Mouse (Mus musculus) testis, adult 2 months (tissue): ENCODE measurements around the gene Kdm1a. TPM values are rescaled to one million over a fixed set of nuclear protein-coding genes. Genes with fewer than 3 reads are reported as not detected.

Source experiments
- H3K27ac ChIP-seq: fragments of 200-500 bp; 2 replicates; pipeline ENCODE4 v1.5.1; 2012; ENCODE audit warnings: low read depth, low read length; ENCODE audit not compliant: control insufficient read depth, insufficient read depth
- H3K27me3 ChIP-seq: fragments of 200-500 bp; 2 replicates; pipeline ENCODE4 v1.6.1; 2012; ENCODE audit warnings: mild to moderate bottlenecking, low read length, moderate library complexity; ENCODE audit not compliant: control insufficient read depth, insufficient read depth
- H3K36me3 ChIP-seq: fragments of 200-500 bp; 2 replicates; pipeline ENCODE4 v1.6.1; 2012; ENCODE audit warnings: mild to moderate bottlenecking, low read length; ENCODE audit not compliant: control insufficient read depth, insufficient read depth
- H3K4me1 ChIP-seq: fragments of 200-500 bp; 2 replicates; pipeline ENCODE4 v1.6.1; 2012; ENCODE audit warnings: low read length; ENCODE audit not compliant: control insufficient read depth, insufficient read depth
- H3K4me3 ChIP-seq: fragments of 200-500 bp; 2 replicates; pipeline ENCODE4 v1.5.1; 2012; ENCODE audit warnings: low read depth, mild to moderate bottlenecking, low read length, moderate library complexity, mixed read lengths; ENCODE audit not compliant: control insufficient read depth
- CTCF ChIP-seq: fragments of 200-500 bp; IDR thresholded peaks from 2 replicates; pipeline ENCODE4 v1.5.1; 2012; ENCODE audit warnings: low read depth, mild to moderate bottlenecking, inconsistent platforms, low read length, moderate library complexity; ENCODE audit not compliant: control insufficient read depth, insufficient read depth, insufficient replicate concordance
- POLR2A ChIP-seq: fragments of 200-500 bp; IDR thresholded peaks from 2 replicates; pipeline ENCODE4 v1.6.1; 2012; ENCODE audit warnings: low read depth, mild to moderate bottlenecking, inconsistent platforms, low read length, moderate library complexity; ENCODE audit not compliant: control insufficient read depth
- polyA plus RNA-seq: library from polyadenylated mRNA; depleted of rRNA; stranded (reverse); fragments of >200 nt; gene quantifications from 2 replicates; pipeline ENCODE4 v1.2.3, GENCODE M21; 2012

Gene Kdm1a
- polyA plus RNA-seq, 1 experiment: 46.7 TPM

DNA sequence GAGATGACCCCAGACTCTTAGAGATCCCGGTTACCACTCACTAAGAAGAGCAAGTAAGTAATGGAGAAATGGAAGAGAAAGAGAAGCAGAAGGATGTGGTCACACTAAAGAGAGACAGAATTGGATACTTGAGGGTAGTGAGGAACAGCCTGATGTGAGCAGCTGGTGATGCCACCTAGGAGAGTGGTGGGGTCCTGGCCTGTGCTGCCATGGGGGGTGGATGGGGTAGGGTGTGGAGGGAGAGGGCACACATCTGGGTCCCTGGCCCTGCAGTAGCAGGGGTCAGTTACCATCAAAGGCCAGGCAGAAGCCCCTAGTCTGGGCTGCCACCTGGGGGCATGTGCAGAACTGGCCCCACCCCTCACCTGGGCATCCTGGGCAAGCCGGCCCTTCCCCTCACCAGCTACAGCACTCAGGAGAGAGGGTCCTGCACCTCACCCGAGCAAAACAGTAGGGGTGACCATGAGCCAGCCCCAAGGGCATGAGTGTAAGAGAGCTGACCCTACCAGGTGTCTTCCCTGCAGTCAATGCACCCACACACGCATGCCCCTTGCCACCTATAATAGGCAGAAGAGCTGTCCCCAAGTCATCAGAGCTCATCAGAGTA, 15.2 kb downstream of the Kdm1a start:
- Histone ChIP-seq H3K4me1 (no peaks in the 10 kb centered on the region; the same call in 1 of the 2 replicates), H3K4me3 (no peak overlapping the region), H3K27me3 (no peaks in the 10 kb centered on the region), H3K36me3 (no peaks in the 10 kb centered on the region), H3K27ac (no peak overlapping the region)
- TF ChIP-seq POLR2A: no peak
- TF ChIP-seq CTCF: no peak

DNA sequence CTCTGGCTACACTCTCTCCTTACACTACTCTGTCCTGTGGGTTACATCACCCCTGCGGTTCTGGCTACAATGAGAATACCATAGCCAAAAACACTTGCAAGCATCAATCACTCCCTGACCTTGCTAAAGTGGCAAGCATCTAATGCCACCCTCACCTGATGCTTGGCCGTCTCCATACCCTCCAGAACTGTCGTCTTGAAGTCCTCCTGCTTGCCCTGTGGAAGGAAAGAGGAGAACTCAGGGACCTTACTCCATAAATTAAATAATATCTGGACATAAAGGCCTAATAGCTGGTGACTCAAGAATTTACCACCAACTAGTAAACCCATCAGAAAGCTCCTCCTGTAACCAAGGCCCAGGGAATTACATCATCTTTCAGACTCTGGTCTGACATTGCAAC, 20.6 kb downstream of the Kdm1a start:
- Histone ChIP-seq H3K27ac (no peak overlapping the region), H3K27me3 (no peaks in the 10 kb centered on the region), H3K4me1 (no peaks in the 10 kb centered on the region; the same call in 1 of the 2 replicates), H3K4me3 (no peak overlapping the region), H3K36me3 (no peaks in the 10 kb centered on the region)
- no peak for TF ChIP-seq CTCF
- TF ChIP-seq POLR2A: no peak

DNA sequence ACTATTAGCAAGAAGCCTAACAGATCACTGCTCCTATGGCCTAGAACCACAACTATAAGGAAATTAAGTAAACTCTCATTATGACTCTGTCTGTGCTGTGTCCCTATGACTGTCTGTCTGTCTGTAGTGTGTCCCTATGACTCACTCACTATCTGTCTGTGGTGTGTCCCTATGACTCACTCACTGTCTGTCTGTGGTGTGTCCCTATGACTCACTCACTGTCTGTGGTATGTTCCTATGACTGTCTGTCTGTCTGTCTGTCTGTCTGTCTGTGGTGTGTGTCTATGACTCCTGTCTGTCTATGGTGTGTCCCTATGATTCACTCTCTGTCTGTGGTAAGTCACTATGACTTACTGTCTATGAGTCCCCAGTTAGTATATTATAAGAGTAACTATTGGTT, 32.5 kb downstream of the Kdm1a start:
- H3K27me3 ChIP-seq: no peaks in the 10 kb centered on the region
- H3K27ac ChIP-seq: no peak overlapping the region
- no peak for TF ChIP-seq CTCF
- no peak for TF ChIP-seq POLR2A
- H3K4me3 ChIP-seq: no peak overlapping the region
- peaks cover 1% of the 10 kb centered on the region; the same call in 1 of the 2 replicates for H3K36me3 ChIP-seq
- H3K4me1 ChIP-seq: no peaks in the 10 kb centered on the region

DNA sequence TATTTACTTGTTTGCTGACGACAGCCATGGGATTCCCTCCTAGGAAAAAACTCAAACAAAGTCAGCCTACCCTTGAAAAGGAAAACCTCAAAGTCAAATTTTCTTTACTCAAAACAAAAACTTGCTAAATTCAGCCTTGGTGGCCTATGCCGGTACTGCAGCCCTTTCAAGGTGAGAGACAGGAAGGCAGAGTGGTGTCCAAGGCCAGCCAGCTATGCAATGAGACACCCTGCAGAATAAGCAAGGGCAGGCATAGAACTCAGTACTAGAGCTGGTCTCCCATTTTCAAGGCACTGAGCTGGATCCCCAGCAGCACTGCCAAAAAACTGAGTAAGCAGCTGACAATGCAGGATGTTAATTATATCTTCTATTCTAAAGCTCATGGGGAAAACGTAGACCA, 33.9 kb downstream of the Kdm1a start:
- H3K4me3 ChIP-seq: no peak overlapping the region
- no peak for TF ChIP-seq POLR2A
- TF ChIP-seq CTCF: no peak
- no peaks in the 10 kb centered on the region for H3K27me3 ChIP-seq
- H3K27ac ChIP-seq: no peak overlapping the region
- peaks cover 1% of the 10 kb centered on the region; the same call in 1 of the 2 replicates for H3K36me3 ChIP-seq
- no peaks in the 10 kb centered on the region for H3K4me1 ChIP-seq

DNA sequence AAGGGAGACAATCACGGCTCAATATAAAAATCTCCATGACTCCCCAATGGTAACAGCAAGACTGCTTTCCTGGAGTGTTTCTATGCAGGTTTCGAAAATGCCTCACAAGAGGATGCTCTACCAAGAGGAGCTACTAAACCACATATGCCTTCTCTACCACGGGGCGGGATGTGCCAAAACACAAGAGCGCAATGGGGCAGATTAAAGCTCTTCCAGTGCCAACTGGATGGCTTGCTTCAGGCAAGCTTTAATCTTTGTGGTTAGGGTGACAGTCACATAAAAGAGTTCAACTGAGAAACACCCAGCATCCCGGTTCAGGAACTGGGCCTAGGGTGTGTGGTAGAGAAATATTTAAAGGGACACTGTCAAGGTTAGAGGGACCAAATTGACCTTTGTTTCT, 39.8 kb downstream of the Kdm1a start:
- H3K27ac ChIP-seq: no peak overlapping the region
- H3K36me3 ChIP-seq: peaks cover 3% of the 10 kb centered on the region; the same call in 1 of the 2 replicates
- no peaks in the 10 kb centered on the region for H3K4me1 ChIP-seq
- H3K27me3 ChIP-seq: no peaks in the 10 kb centered on the region
- H3K4me3 ChIP-seq: no peak overlapping the region
- TF ChIP-seq CTCF (no peak), POLR2A (no peak)

DNA sequence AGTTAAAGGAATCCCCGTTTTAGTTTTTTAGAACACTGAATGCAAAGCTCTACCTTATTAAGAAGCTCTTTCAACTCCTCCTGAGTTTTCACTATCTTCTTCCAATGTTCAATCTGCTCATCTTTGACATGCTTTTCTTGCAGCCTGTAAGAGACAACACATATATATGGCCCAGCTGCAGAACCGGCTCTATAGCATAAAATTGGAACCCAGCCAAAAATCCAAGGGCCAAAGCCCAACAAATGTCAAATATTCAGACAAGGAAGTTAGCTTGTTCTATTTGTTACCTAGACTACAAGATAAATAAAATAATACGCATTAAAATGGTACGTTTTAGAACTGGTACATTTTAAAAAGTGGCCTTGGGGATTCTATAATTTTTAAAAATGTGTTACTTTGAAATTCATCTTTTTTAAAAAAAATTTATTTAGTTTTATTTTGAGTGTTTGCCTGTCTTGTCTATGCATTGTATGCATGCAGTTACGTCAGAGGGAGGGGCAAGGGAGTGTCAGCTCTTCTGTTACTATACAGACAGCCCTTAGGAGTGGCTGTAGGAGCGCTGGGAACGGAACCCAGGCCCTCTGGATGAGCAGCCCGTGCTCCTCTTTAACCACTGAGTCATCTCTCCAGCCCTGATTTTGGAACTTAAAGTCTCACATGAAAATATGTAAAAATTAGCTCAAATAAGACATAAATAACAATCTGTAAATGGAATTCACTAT, 42.1 kb downstream of the Kdm1a start:
- Histone ChIP-seq H3K4me1 (no peaks in the 10 kb centered on the region), H3K4me3 (no peak overlapping the region), H3K27me3 (no peaks in the 10 kb centered on the region), H3K36me3 (peaks cover 3% of the 10 kb centered on the region; the same call in 1 of the 2 replicates), H3K27ac (no peak overlapping the region)
- TF ChIP-seq CTCF (no peak), POLR2A (no peak)

DNA sequence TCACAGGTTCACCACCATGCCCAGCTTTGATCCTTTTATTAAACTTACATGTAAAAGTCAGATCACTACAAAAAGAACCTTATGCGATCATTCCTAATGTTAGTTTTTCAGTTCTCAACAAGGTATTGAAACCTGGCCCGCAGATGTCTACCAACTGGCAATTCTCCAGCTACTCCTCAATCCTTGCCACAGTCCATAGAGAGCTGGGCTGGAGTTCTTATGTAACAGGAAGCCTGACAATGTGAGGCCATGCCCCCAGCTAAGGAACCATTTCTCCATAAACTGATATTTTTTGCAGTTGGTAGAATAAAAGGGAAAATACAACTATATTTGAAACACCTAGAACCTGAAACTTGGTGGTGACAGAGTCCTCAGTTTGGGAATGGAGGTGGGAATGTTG, 42.8 kb downstream of the Kdm1a start:
- no peaks in the 10 kb centered on the region for H3K27me3 ChIP-seq
- no peak overlapping the region for H3K4me3 ChIP-seq
- H3K4me1 ChIP-seq: no peaks in the 10 kb centered on the region
- no peak overlapping the region for H3K27ac ChIP-seq
- TF ChIP-seq CTCF: no peak
- no peak for TF ChIP-seq POLR2A
- H3K36me3 ChIP-seq: peaks cover 3% of the 10 kb centered on the region; the same call in 1 of the 2 replicates
